Mouse (Mus musculus) MEL (cell line): Measurements from ENCODE around the gene Fam241a. TPM values are rescaled to one million over a fixed set of nuclear protein-coding genes. Genes with fewer than 3 reads are reported as not detected.

ENCODE experiments used
- DNase-seq: peaks from one replicate; pipeline ENCODE4 v3.0.0; 2011; ENCODE audit warnings: low read depth, low spot score
- H3K27ac ChIP-seq: 2 replicates; pipeline ENCODE4 v1.5.1; 2012; ENCODE audit warnings: low read depth, mild to moderate bottlenecking, control low read depth, low read length, moderate library complexity; ENCODE audit not compliant: control insufficient read depth
- H3K27me3 ChIP-seq, 2 experiments: fragments of 150-350 bp in 1 of 2; sonication (generic) in 1 of 2; 2 replicates each; pipeline ENCODE4 v1.6.1; 2012; ENCODE audit warnings: low read length in 2 of 2, mild to moderate bottlenecking in 2 of 2, improper control_type of control experiment in 1 of 2, moderate library complexity in 1 of 2; ENCODE audit not compliant: insufficient read depth in 2 of 2, control insufficient read depth in 1 of 2
- H3K36me3 ChIP-seq, 2 experiments: 2 replicates each; pipeline ENCODE4 v1.6.1; 2012 to 2014; ENCODE audit warnings: low read length in 2 of 2, improper control_type of control experiment in 1 of 2, inconsistent platforms in 1 of 2, mild to moderate bottlenecking in 1 of 2; ENCODE audit not compliant: insufficient read depth in 2 of 2, control insufficient read depth in 1 of 2
- H3K4me1 ChIP-seq, 2 experiments: fragments of 150-350 bp in 1 of 2; sonication (generic) in 1 of 2; 2 replicates each; pipeline ENCODE4 v1.6.1; 2012; ENCODE audit warnings: low read length in 2 of 2, improper control_type of control experiment in 1 of 2, mild to moderate bottlenecking in 1 of 2; ENCODE audit not compliant: insufficient read depth in 2 of 2, control insufficient read depth in 1 of 2
- H3K4me3 ChIP-seq, 2 experiments: fragments of 150-350 bp in 1 of 2; sonication (generic) in 1 of 2; 2 replicates each; pipeline ENCODE4 v1.5.1; 2012; ENCODE audit warnings: low read depth in 2 of 2, low read length in 2 of 2, mild to moderate bottlenecking in 2 of 2, moderate library complexity in 2 of 2, control low read depth in 1 of 2, improper control_type of control experiment in 1 of 2; ENCODE audit not compliant: control insufficient read depth in 1 of 2, insufficient read depth in 1 of 2
- H3K79me2 ChIP-seq: 2 replicates; pipeline ENCODE4 v1.6.1; 2012; ENCODE audit warnings: mild to moderate bottlenecking, low read length, moderate library complexity; ENCODE audit not compliant: control insufficient read depth, poor library complexity, insufficient read depth
- H3K9ac ChIP-seq: 2 replicates; pipeline ENCODE4 v1.6.1; 2012; ENCODE audit warnings: low read depth, mild to moderate bottlenecking, control low read depth, low read length, moderate library complexity; ENCODE audit not compliant: control insufficient read depth, poor library complexity, severe bottlenecking
- H3K9me3 ChIP-seq: fragments of 150-350 bp; sonication (generic); replicated peaks from 2 replicates; pipeline ENCODE4 v1.6.1; 2012; ENCODE audit warnings: mild to moderate bottlenecking, low read length, improper control_type of control experiment, moderate library complexity; ENCODE audit not compliant: insufficient read depth
- EP300 ChIP-seq, 2 experiments: IDR thresholded peaks; 2 replicates each; pipeline ENCODE4 v1.6.1; 2011; ENCODE audit warnings: improper control_type of control experiment in 2 of 2, low read length in 2 of 2, low read depth in 1 of 2, mild to moderate bottlenecking in 1 of 2
- HCFC1 ChIP-seq: IDR thresholded peaks from 2 replicates; pipeline ENCODE4 v1.6.1; 2012; ENCODE audit warnings: low read depth, mild to moderate bottlenecking, inconsistent platforms, low read length, improper control_type of control experiment, moderate library complexity
- KAT2A ChIP-seq: conservative IDR thresholded peaks from 2 replicates; pipeline ENCODE4 v1.6.1; 2012; ENCODE audit warnings: low read depth, low read length, improper control_type of control experiment, inconsistent platforms
- MAFK ChIP-seq: IDR thresholded peaks from 2 replicates; pipeline ENCODE4 v1.6.1; 2011; ENCODE audit warnings: low read depth, mild to moderate bottlenecking, low read length, improper control_type of control experiment, borderline replicate concordance
- MXI1 ChIP-seq: IDR thresholded peaks from 2 replicates; pipeline ENCODE4 v1.6.1; 2011; ENCODE audit warnings: mild to moderate bottlenecking, low read depth, low read length, improper control_type of control experiment
- NRF1 ChIP-seq: IDR thresholded peaks from 2 replicates; pipeline ENCODE4 v1.6.1; 2014; ENCODE audit warnings: low read depth, mild to moderate bottlenecking, inconsistent platforms, low read length, improper control_type of control experiment, moderate library complexity; ENCODE audit not compliant: poor library complexity, insufficient read depth, severe bottlenecking
- POLR2AphosphoS5 ChIP-seq: IDR thresholded peaks from 2 replicates; pipeline ENCODE4 v1.6.1; 2012; ENCODE audit warnings: low read depth, borderline replicate concordance, mild to moderate bottlenecking, inconsistent platforms, low read length, moderate library complexity, mixed read lengths
- RAD21 ChIP-seq: IDR thresholded peaks from 2 replicates; pipeline ENCODE4 v1.6.1; 2011; ENCODE audit warnings: mild to moderate bottlenecking, low read depth, low read length, improper control_type of control experiment
- TBP ChIP-seq: IDR thresholded peaks from 2 replicates; pipeline ENCODE4 v1.8.0; 2011; ENCODE audit warnings: low read depth, low read length, improper control_type of control experiment
- USF1 ChIP-seq: IDR thresholded peaks from 2 replicates; pipeline ENCODE4 v1.6.1; 2014; ENCODE audit warnings: low read depth, mild to moderate bottlenecking, inconsistent platforms, low read length, improper control_type of control experiment, moderate library complexity
- ZMIZ1 ChIP-seq: IDR thresholded peaks from 2 replicates; pipeline ENCODE4 v1.6.1; 2012; ENCODE audit warnings: low read depth, mild to moderate bottlenecking, inconsistent platforms, low read length, improper control_type of control experiment, moderate library complexity
- ZNF384 ChIP-seq: IDR thresholded peaks from 2 replicates; pipeline ENCODE4 v1.6.1; 2012; ENCODE audit warnings: low read depth, mild to moderate bottlenecking, inconsistent platforms, low read length, improper control_type of control experiment
- polyA plus RNA-seq, 2 experiments: library from polyadenylated mRNA; stranded (reverse) in 1 of 2; unstranded in 1 of 2; fragments of >175 nt in 1 of 2; fragments of >200 nt in 1 of 2; gene quantifications; 2 replicates each; pipeline versions ENCODE4 v1.2.1 to v1.2.4; 2012; ENCODE audit warnings: low replicate concordance in 2 of 2, low read depth in 1 of 2; ENCODE audit not compliant: insufficient read length in 2 of 2, insufficient read depth in 1 of 2, missing spikeins in 1 of 2
- total RNA-seq: library from RNA; depleted of rRNA; stranded (reverse); fragments of 300-350 nt; gene quantifications from 2 replicates; pipeline ENCODE4 v1.2.3, GENCODE M21; 2012

Fam241a gene
- total and polyA plus RNA-seq, 3 experiments = 30.2 to 32.0 TPM; not detected in 1

DNA sequence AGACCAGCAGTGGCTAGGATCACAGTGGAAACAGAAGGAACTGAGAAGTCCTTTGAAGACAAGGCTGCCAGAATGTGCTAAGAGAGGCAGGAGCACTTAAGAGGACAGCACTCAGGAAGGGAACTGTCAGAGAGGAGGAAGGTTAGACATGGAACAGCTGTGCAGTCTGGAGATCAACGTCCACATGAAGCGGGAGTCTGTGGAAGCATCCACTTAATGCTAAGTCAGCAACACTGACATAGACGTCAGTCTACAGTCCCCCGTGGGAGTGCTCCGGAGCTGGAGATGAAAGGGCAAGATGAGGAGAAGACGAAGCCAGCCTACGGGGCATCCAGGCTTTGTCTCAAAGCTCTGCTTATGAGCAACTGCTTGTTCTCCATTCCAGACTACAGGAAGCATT, 69.0 kb downstream of the Fam241a start:
- Histone ChIP-seq H3K4me3 (no peak overlapping the region), H3K27me3 (no peaks in the 10 kb centered on the region), H3K79me2 (peaks cover 12% of the 10 kb centered on the region), H3K9ac (no peak overlapping the region), H3K4me1 (peaks cover 4 to 9% of the 10 kb centered on the region in 2 experiments; a peak in 3 of 4 replicates), H3K36me3 (peaks cover 4 to 8% of the 10 kb centered on the region in 2 experiments; a peak in 3 of 4 replicates), H3K9me3 (no peaks in the 10 kb centered on the region)
- no peak for DNase-seq
- TF ChIP-seq EP300 (IDR thresholded peaks at IDR 0.05; ENCODE audit: low read depth in 1 of 2, low read length in 2 of 2) (no peak), TBP (no peak), HCFC1 (no peak), ZNF384 (no peak), KAT2A (no peak)
- TF ChIP-seq, all 39 proteins: peak for 0
- no peak overlapping the region for H3K27ac ChIP-seq

DNA sequence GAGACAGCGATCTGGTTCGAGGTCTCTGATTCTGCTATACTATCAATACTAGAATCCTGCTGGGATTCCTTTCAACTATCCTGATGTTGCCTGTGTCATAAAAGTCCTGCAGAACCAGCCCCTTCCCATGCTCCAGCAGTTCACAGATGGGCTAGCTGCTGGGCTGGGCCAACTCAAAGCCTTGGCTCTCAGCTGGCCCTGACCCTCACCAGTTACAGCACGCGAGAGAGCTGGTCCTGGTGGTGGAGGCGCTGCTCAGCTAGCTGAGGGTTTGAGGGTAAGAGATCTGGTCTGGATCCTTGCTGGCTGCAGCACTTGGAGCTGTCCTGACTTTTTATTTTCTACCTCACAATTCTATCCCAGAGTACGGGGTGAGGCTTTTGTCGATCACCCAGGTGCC, 69.6 kb downstream of the Fam241a start:
- TF ChIP-seq KAT2A (no peak), MAFK (no peak), TBP (no peak), NRF1 (no peak), POLR2AphosphoS5 (no peak), ZMIZ1 (no peak), USF1 (no peak), MXI1 (no peak), RAD21 (no peak)
- DNase-seq = no peak
- no peak overlapping the region for H3K4me3 ChIP-seq
- peaks cover 12% of the 10 kb centered on the region for H3K79me2 ChIP-seq
- no peaks in the 10 kb centered on the region for H3K9me3 ChIP-seq
- no peak overlapping the region for H3K9ac ChIP-seq
- no peaks in the 10 kb centered on the region for H3K27me3 ChIP-seq
- H3K36me3 ChIP-seq = peaks cover 4 to 7% of the 10 kb centered on the region in 2 experiments; a peak in 3 of 4 replicates
- no peak overlapping the region for H3K27ac ChIP-seq
- peaks cover 4 to 9% of the 10 kb centered on the region in 2 experiments; a peak in 3 of 4 replicates for H3K4me1 ChIP-seq
